Mouse (Mus musculus): ENCODE results near the gene Arfgef3.

Arfgef3 gene

GRCm38 (mm10) chr10:18743286-18744142 is at the start of gene Arfgef3:
Gene Arfgef3 (minus strand): TSS chr10:18743949.
- peak; percentile 84 for DNase-seq (ENCODE audit: low spot score in 2 of 2)

- DNase-seq (ENCODE audit: low spot score in 2 of 2), result peak in 1 of 2 experiments; percentile 14
Observed at GRCm38 (mm10) chr10:18790063-18790462, 46.3 kb upstream of the Arfgef3 start.

- no peak for DNase-seq (ENCODE audit: low spot score in 2 of 2)
Observed at GRCm38 (mm10) chr10:18788601-18789000, 44.9 kb upstream of the Arfgef3 start.

- DNase-seq (ENCODE audit: low spot score in 2 of 2), result no peak
Observed at GRCm38 (mm10) chr10:18786693-18787092, 42.9 kb upstream of the Arfgef3 start, which contains the start of gene Gm4922. Gene Gm4922 (minus strand): TSS chr10:18786793.

- DNase-seq (ENCODE audit: low spot score in 2 of 2), result no peak
Observed at GRCm38 (mm10) chr10:18777546-18777945, 33.8 kb upstream of the Arfgef3 start.

- DNase-seq (ENCODE audit: low spot score in 2 of 2), result no peak
Observed at GRCm38 (mm10) chr10:18772537-18773179, 28.9 kb upstream of the Arfgef3 start.

- DNase-seq (ENCODE audit: low spot score in 2 of 2), result no peak
Observed at GRCm38 (mm10) chr10:18769909-18770308, 26.2 kb upstream of the Arfgef3 start.

GRCm38 (mm10) chr10:18760241-18760640 is 16.5 kb upstream of the Arfgef3 start:
- DNase-seq (ENCODE audit: low spot score in 2 of 2), result peak in 1 of 2 experiments; percentile 29

- no peak for DNase-seq (ENCODE audit: low spot score in 2 of 2)
Observed at GRCm38 (mm10) chr10:18750057-18750456, 6.3 kb upstream of the Arfgef3 start.

GRCm38 (mm10) chr10:18742086-18742485 is 1.7 kb downstream of the Arfgef3 start:
- peak in 1 of 2 experiments; percentile 40 for DNase-seq (ENCODE audit: low spot score in 2 of 2)

GRCm38 (mm10) chr10:18741024-18741423 is 2.7 kb downstream of the Arfgef3 start:
- DNase-seq (ENCODE audit: low spot score in 2 of 2), result no peak

- DNase-seq (ENCODE audit: low spot score in 2 of 2), result no peak
Observed at GRCm38 (mm10) chr10:18728548-18728947, 15.2 kb downstream of the Arfgef3 start.

GRCm38 (mm10) chr10:18711436-18711835 is 32.3 kb downstream of the Arfgef3 start:
- no peak for DNase-seq (ENCODE audit: low spot score in 2 of 2)

- peak in 1 of 2 experiments; percentile 48 for DNase-seq (ENCODE audit: low spot score in 2 of 2)
Observed at GRCm38 (mm10) chr10:18710949-18711348, 32.8 kb downstream of the Arfgef3 start.

- no peak for DNase-seq (ENCODE audit: low spot score in 2 of 2)
Observed at GRCm38 (mm10) chr10:18709836-18710235, 33.9 kb downstream of the Arfgef3 start.

- no peak for DNase-seq (ENCODE audit: low spot score in 2 of 2)
Observed at GRCm38 (mm10) chr10:18708641-18709040, 35.1 kb downstream of the Arfgef3 start.

- DNase-seq (ENCODE audit: low spot score in 2 of 2), result no peak
Observed at GRCm38 (mm10) chr10:18704393-18705120, 39.2 kb downstream of the Arfgef3 start.

GRCm38 (mm10) chr10:18701517-18701916 is 42.2 kb downstream of the Arfgef3 start:
- DNase-seq (ENCODE audit: low spot score in 2 of 2), result no peak

GRCm38 (mm10) chr10:18700117-18700516 is 43.6 kb downstream of the Arfgef3 start:
- DNase-seq (ENCODE audit: low spot score in 2 of 2), result no peak

GRCm38 (mm10) chr10:18699151-18699550 is 44.6 kb downstream of the Arfgef3 start:
- no peak for DNase-seq (ENCODE audit: low spot score in 2 of 2)

GRCm38 (mm10) chr10:18696461-18696860 is 47.3 kb downstream of the Arfgef3 start:
- no peak for DNase-seq (ENCODE audit: low spot score in 2 of 2)

GRCm38 (mm10) chr10:18688234-18688633 is 55.5 kb downstream of the Arfgef3 start:
- no peak for DNase-seq (ENCODE audit: low spot score in 2 of 2)

Measured in right cerebral cortex, adult 2 months (tissue).